Mouse (Mus musculus): ENCODE measurements around the gene Gm21885. TPM values are rescaled to one million over a fixed set of nuclear protein-coding genes. Genes with fewer than 3 reads are reported as not detected.

Gm21885 gene
- polyA plus RNA-seq, 2 experiments, result not detected

GRCm38 (mm10) chr11:94275226-94275625, 6.4 kb upstream of the Gm21885 start:
- DNase-seq (ENCODE audit: low read depth in 3 of 3, low spot score in 3 of 3), result no peak
- no peak overlapping the region for H3K4me3 ChIP-seq (ENCODE audit: insufficient read depth in 1 of 2, low read depth in 2 of 2, low read length in 2 of 2)
- H3K9me3 ChIP-seq (ENCODE audit: control insufficient read depth, low read length), result no peaks in the 10 kb centered on the region
- H3K27ac ChIP-seq, result no peak overlapping the region
- no peaks in the 10 kb centered on the region for H3K36me3 ChIP-seq (replicated peaks; ENCODE audit: control insufficient read depth, insufficient read depth, low read depth)
- ATAC-seq (ENCODE audit: insufficient read depth), result no peak
- TF ChIP-seq EP300 (IDR thresholded peaks at IDR 0.05; ENCODE audit: low read depth) (no peak), CTCF (IDR thresholded peaks at IDR 0.05; ENCODE audit: low read depth) (no peak)
- WGBS (ENCODE audit: insufficient replicate concordance), result 79% methylated on average over 7 of the region's 7 CpGs
- no peak overlapping the region for H3K9ac ChIP-seq (replicated peaks)
- H3K4me2 ChIP-seq (ENCODE audit: low read depth), result no peak overlapping the region
- peaks cover 16 to 32% of the 10 kb centered on the region in 2 experiments for H3K4me1 ChIP-seq (replicated peaks; ENCODE audit: control insufficient read depth in 2 of 2, insufficient read depth in 2 of 2, low read length in 1 of 2)
- H3K27me3 ChIP-seq (ENCODE audit: control insufficient read depth, insufficient read depth, low read length), result no peaks in the 10 kb centered on the region

- H3K9ac ChIP-seq (replicated peaks), result no peak overlapping the region
- no peak for TF ChIP-seq CTCF (IDR thresholded peaks at IDR 0.05; ENCODE audit: low read depth)
- no peak for TF ChIP-seq EP300 (IDR thresholded peaks at IDR 0.05; ENCODE audit: low read depth)
- peaks cover 16 to 32% of the 10 kb centered on the region in 2 experiments for H3K4me1 ChIP-seq (replicated peaks; ENCODE audit: control insufficient read depth in 2 of 2, insufficient read depth in 2 of 2, low read length in 1 of 2)
- ATAC-seq (ENCODE audit: insufficient read depth) (no peak), DNase-seq (ENCODE audit: low read depth in 3 of 3, low spot score in 3 of 3) (no peak)
- H3K9me3 ChIP-seq (ENCODE audit: control insufficient read depth, low read length), result no peaks in the 10 kb centered on the region
- H3K27ac ChIP-seq, result no peak overlapping the region
- WGBS (ENCODE audit: insufficient replicate concordance), result 69% methylated on average over 2 of the region's 2 CpGs
- H3K36me3 ChIP-seq (replicated peaks; ENCODE audit: control insufficient read depth, insufficient read depth, low read depth), result no peaks in the 10 kb centered on the region
- H3K4me2 ChIP-seq (ENCODE audit: low read depth), result no peak overlapping the region
- H3K27me3 ChIP-seq (ENCODE audit: control insufficient read depth, insufficient read depth, low read length), result no peaks in the 10 kb centered on the region
- H3K4me3 ChIP-seq (ENCODE audit: insufficient read depth in 1 of 2, low read depth in 2 of 2, low read length in 2 of 2), result no peak overlapping the region
Observed at GRCm38 (mm10) chr11:94275686-94276085, 6.0 kb upstream of the Gm21885 start.

GRCm38 (mm10) chr11:94276869-94277337, 4.8 kb upstream of the Gm21885 start:
- peak; percentile 98 for TF ChIP-seq CTCF (IDR thresholded peaks at IDR 0.05; ENCODE audit: low read depth)
- no peak for TF ChIP-seq EP300 (IDR thresholded peaks at IDR 0.05; ENCODE audit: low read depth)
- Histone ChIP-seq H3K9me3 (ENCODE audit: control insufficient read depth, low read length) (no peaks in the 10 kb centered on the region), H3K36me3 (replicated peaks; ENCODE audit: control insufficient read depth, insufficient read depth, low read depth) (no peaks in the 10 kb centered on the region), H3K9ac (replicated peaks) (peak overlapping the region; percentile 52), H3K4me1 (replicated peaks; ENCODE audit: control insufficient read depth in 2 of 2, insufficient read depth in 2 of 2, low read length in 1 of 2) (peaks cover 21 to 39% of the 10 kb centered on the region in 2 experiments), H3K4me2 (ENCODE audit: low read depth) (peak overlapping the region; percentile 76), H3K27me3 (ENCODE audit: control insufficient read depth, insufficient read depth, low read length) (no peaks in the 10 kb centered on the region), H3K4me3 (ENCODE audit: insufficient read depth in 1 of 2, low read depth in 2 of 2, low read length in 2 of 2) (peak overlapping the region; percentile 26 to 45), H3K27ac (no peak overlapping the region)
- DNase-seq (ENCODE audit: low read depth in 3 of 3, low spot score in 3 of 3), result peak; percentile 68 to 77 (median 71)
- ATAC-seq (ENCODE audit: insufficient read depth), result peak; percentile 48; the same call in 1 of the 2 replicates
- 8% methylated on average over 20 of the region's 20 CpGs for WGBS (ENCODE audit: insufficient replicate concordance)

GRCm38 (mm10) chr11:94282291-94282690, 618 bp downstream of the Gm21885 start:
- ATAC-seq (ENCODE audit: insufficient read depth) (no peak), DNase-seq (ENCODE audit: low read depth in 3 of 3, low spot score in 3 of 3) (no peak)
- no peak overlapping the region for H3K27ac ChIP-seq
- H3K4me2 ChIP-seq (ENCODE audit: low read depth), result no peak overlapping the region
- no peaks in the 10 kb centered on the region for H3K9me3 ChIP-seq (ENCODE audit: control insufficient read depth, low read length)
- 59% methylated on average over 5 of the region's 5 CpGs for WGBS (ENCODE audit: insufficient replicate concordance)
- H3K27me3 ChIP-seq (ENCODE audit: control insufficient read depth, insufficient read depth, low read length), result no peaks in the 10 kb centered on the region
- no peak overlapping the region for H3K9ac ChIP-seq (replicated peaks)
- peaks cover 5 to 10% of the 10 kb centered on the region in 2 experiments for H3K4me1 ChIP-seq (replicated peaks; ENCODE audit: control insufficient read depth in 2 of 2, insufficient read depth in 2 of 2, low read length in 1 of 2)
- H3K4me3 ChIP-seq (ENCODE audit: insufficient read depth in 1 of 2, low read depth in 2 of 2, low read length in 2 of 2), result no peak overlapping the region
- H3K36me3 ChIP-seq (replicated peaks; ENCODE audit: control insufficient read depth, insufficient read depth, low read depth), result peaks cover 35% of the 10 kb centered on the region
- TF ChIP-seq EP300 (IDR thresholded peaks at IDR 0.05; ENCODE audit: low read depth) (no peak), CTCF (IDR thresholded peaks at IDR 0.05; ENCODE audit: low read depth) (no peak)

GRCm38 (mm10) chr11:94283536-94284099, 1.9 kb downstream of the Gm21885 start:
- H3K4me2 ChIP-seq (ENCODE audit: low read depth), result no peak overlapping the region
- no peak for DNase-seq (ENCODE audit: low read depth in 3 of 3, low spot score in 3 of 3)

More at GRCm38 (mm10) chr11:94283536-94284099, 1.9 kb downstream of the Gm21885 start:
- no peak for ATAC-seq (ENCODE audit: insufficient read depth)
- Histone ChIP-seq H3K9ac (replicated peaks) (no peak overlapping the region), H3K4me1 (replicated peaks; ENCODE audit: control insufficient read depth in 2 of 2, insufficient read depth in 2 of 2, low read length in 1 of 2) (peaks cover 5 to 7% of the 10 kb centered on the region in 2 experiments), H3K27me3 (ENCODE audit: control insufficient read depth, insufficient read depth, low read length) (no peaks in the 10 kb centered on the region), H3K27ac (no peak overlapping the region), H3K36me3 (replicated peaks; ENCODE audit: control insufficient read depth, insufficient read depth, low read depth) (peaks cover 47% of the 10 kb centered on the region), H3K9me3 (ENCODE audit: control insufficient read depth, low read length) (no peaks in the 10 kb centered on the region), H3K4me3 (ENCODE audit: insufficient read depth in 1 of 2, low read depth in 2 of 2, low read length in 2 of 2) (no peak overlapping the region)
- TF ChIP-seq EP300 (IDR thresholded peaks at IDR 0.05; ENCODE audit: low read depth) (no peak), CTCF (IDR thresholded peaks at IDR 0.05; ENCODE audit: low read depth) (no peak)
- 89% methylated on average over 6 of the region's 6 CpGs for WGBS (ENCODE audit: insufficient replicate concordance)
